Comparison of ENCODE assay signal across 7 mouse cellular contexts in the genomic region with DNA sequence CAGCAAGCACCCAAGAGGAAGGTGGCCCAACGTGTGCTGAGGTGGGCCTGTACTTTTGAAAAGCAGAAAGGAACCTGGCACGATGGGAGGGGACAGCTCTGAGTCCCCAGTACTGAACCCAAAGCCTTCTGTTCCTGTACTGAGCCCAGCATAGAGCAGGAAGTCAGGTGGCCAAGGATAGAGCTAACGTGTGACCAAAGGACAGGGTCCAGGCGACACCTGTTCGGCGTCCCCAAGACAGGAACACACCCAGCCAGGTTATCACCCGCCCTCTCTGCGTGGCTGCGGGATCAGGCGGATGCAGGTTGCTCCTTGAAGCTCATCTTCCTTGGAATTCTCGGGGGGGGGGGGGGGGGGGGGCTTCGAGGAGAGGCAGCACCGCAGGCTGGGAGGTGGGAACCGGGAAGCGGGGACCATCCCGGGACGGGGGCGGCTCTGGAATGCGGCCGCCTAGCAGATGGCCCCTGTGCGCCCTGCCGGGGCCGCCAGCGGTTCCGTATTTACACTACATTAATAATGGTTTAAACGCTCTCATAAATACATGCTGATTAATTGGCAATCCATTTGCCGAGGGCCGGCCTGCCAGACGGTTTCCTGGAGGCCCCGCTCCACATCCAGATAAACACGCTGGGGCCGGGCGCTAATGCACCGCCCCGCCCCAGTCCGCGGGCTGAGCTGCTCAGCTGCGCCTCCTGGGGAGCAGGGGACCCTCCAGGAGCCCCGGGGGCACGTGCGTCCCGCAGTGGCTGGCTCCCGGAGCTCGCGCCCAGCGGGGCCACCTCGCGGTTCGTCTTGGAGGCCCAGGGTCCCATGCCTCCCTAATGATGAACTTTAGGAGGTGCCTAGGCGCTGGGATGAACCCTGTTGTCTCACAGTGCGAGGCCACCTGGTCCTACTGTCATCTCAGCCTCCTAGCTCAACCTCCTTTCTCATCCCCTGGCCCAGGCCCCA.
DNase-seq lines count a peak whose midpoint lies in the region; ATAC-seq lines count a peak whose summit lies in the region.

No protein-coding gene starts in this region.

- no peaks in the 10 kb centered on the region for H3K9me3 ChIP-seq in forebrain, embryonic 12.5 days
- H3K9me3 ChIP-seq in intestine, embryonic 15.5 days = no peaks in the 10 kb centered on the region

- no peaks in the 10 kb centered on the region for H3K36me3 ChIP-seq in forebrain, embryonic 12.5 days (replicated peaks)
- no peaks in the 10 kb centered on the region for H3K36me3 ChIP-seq in intestine, embryonic 15.5 days

- H3K27ac ChIP-seq in forebrain, embryonic 12.5 days = no peak overlapping the region
- no peak overlapping the region for H3K27ac ChIP-seq in intestine, embryonic 15.5 days

- peak overlapping the region; percentile 33 for H3K4me3 ChIP-seq in forebrain, embryonic 12.5 days (replicated peaks)
- H3K4me3 ChIP-seq in intestine, embryonic 15.5 days (replicated peaks) = peak overlapping the region; percentile 32

- peak overlapping the region; percentile 57 for H3K4me2 ChIP-seq in forebrain, embryonic 12.5 days
- H3K4me2 ChIP-seq in intestine, embryonic 15.5 days (replicated peaks) = peak overlapping the region; percentile 62

- 2% methylated on average over 49 of the region's 51 CpGs for WGBS in forebrain, embryonic 12.5 days
- WGBS in intestine, embryonic 15.5 days = 1% methylated on average over 47 of the region's 51 CpGs

- DNase-seq in urinary bladder, postnatal 14 days (ENCODE audit: low spot score) = peak; percentile 20
- DNase-seq in urinary bladder, postnatal 10 days (ENCODE audit: low spot score) = no peak
- DNase-seq in mesoderm, embryonic 11.5 days (ENCODE audit: low read depth, low spot score) = peak; percentile 61
- DNase-seq in spleen, postnatal 36 days (ENCODE audit: low spot score in 2 of 2) = no peak
- no peak for DNase-seq in layer of hippocampus, adult 18-20 months (ENCODE audit: low spot score in 2 of 2)

- peaks cover 18% of the 10 kb centered on the region for H3K4me1 ChIP-seq in forebrain, embryonic 12.5 days
- H3K4me1 ChIP-seq in intestine, embryonic 15.5 days (replicated peaks) = peaks cover 22% of the 10 kb centered on the region

- peak; percentile 33 for ATAC-seq in forebrain, embryonic 12.5 days (ENCODE audit: low FRiP score)
- ATAC-seq in intestine, embryonic 15.5 days = peak; percentile 92

- H3K27me3 ChIP-seq in forebrain, embryonic 12.5 days = peaks cover 82% of the 10 kb centered on the region
- peaks cover 63% of the 10 kb centered on the region for H3K27me3 ChIP-seq in intestine, embryonic 15.5 days (replicated peaks)

- H3K9ac ChIP-seq in forebrain, embryonic 12.5 days = 0 out of 2 replicates have a peak overlapping the region, but pooled peaks have one; percentile 38
- H3K9ac ChIP-seq in intestine, embryonic 15.5 days = 0 out of 2 replicates have a peak overlapping the region, but pooled peaks have one; percentile 11

Comparison
In these comparisons a context has a peak if more than half of its experiments do, and no peak if none do; other contexts are left out.
1. DNase-seq: peak in urinary bladder, postnatal 14 days (single experiment) and mesoderm, embryonic 11.5 days (single experiment); none in urinary bladder, postnatal 10 days (single experiment), spleen, postnatal 36 days (0 of 2) and layer of hippocampus, adult 18-20 months (0 of 2).